Mouse (Mus musculus) small intestine, adult 2 months (tissue): ENCODE results near the gene Chrm4.

Source experiments
- CTCF ChIP-seq: fragments of 200-500 bp; IDR thresholded peaks from 2 replicates; pipeline ENCODE4 v1.5.1; 2012; ENCODE audit warnings: low read depth, mild to moderate bottlenecking, control low read depth, inconsistent platforms, low read length, moderate library complexity, mixed read lengths; ENCODE audit not compliant: insufficient replicate concordance, insufficient read length; ENCODE audit errors: extremely low read depth
- POLR2A ChIP-seq: fragments of 200-500 bp; IDR thresholded peaks from 2 replicates; pipeline ENCODE4 v1.6.1; 2012; ENCODE audit warnings: low read depth, mild to moderate bottlenecking, control low read depth, inconsistent platforms, low read length, moderate library complexity

DNA sequence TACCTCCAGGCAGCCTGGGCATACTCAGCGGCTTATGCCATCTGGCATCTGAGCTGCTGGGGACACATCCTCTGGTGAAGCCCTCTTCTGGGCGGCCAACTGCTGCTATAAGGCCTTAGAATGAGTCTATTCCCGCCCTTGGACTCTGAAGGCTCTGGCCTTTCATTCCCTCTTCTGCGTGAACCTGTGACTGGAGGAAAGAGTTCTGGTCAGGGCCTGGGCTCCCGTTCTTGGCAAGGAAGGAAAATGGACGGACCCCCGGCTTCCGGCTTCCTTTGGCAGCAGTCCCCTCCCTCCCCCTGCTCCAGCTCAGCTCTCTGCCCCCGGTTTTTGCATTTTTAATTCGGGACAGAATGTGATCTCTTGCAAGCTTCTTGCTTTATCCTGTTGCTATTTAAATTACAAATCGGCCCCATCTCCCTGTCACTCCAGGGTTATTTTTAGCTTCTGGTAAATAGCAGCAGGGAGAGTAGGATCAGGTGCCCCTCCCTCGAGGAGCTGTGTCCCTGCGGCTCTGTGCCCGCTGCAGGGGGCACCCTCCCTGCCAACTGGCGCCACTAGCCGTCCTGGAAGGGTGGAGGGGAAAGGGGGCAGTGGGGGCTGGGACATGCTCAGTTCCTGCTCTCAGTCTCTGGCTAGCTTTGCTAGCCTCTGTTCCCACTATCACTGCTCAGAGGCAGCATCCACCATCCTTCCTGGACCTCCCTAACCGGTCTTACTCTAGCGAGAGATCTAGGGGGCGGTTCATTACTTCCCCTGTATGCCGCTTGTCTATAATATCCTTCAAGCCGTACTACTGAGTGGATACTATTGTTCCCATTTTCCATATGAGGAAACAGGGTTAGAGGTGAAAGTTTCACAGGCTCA is 44.4 kb downstream of the Chrm4 start:
- no peak for TF ChIP-seq CTCF
- TF ChIP-seq POLR2A, result no peak
